Mouse (Mus musculus) ovary, postnatal 14 days (tissue): ENCODE results near the gene Zmat1.
"Not testable (repeated sequence)": the region's sequence is repeated elsewhere in the genome, so short reads cannot be mapped to it uniquely, and the experiment has no call there.

Experiments used
- DNase-seq: peaks from one replicate; pipeline ENCODE4 v3.0.0; 2022; ENCODE audit warnings: low spot score

The Zmat1 gene

DNA sequence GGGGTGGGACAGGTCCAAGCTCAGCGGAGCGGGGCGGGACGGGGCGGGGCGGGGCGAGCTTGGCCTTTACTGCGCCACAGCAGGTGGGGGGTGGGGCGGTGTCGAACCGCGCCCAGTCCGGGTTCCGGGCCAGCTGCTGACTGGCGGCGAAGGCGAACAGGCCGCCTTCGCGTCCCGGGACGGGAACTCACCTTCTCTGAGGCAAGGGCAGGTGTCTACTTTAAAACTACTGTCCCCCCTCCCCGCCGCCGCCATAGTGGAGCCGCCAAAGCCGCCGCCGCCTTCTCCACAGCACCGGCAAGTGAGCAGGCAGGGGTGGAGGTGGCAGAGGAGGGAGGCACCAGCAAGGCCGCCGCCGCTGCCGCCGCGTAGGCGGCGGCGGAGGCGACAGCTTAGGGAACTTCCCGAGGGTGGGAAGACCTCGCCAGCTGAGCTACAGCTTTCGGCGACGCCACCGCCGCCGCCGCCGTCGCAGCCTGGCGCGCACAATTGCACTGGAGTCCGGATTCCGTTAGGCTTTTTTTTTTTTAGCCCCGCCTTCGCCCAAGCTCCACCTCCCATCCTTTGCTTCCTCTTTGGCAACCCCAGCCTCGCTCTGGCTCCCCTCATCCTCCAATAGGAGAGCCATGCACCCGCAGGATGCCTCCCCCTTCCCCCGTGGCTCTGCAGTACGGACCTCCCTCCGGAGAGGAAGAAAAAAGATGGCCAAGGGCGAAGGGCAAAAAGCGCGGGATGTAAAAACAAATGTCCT is at the start of gene Zmat1:
Gene Zmat1, minus strand, starts transcription at position 490 of the 751 bp plus-strand sequence.
- peak; percentile 63 for DNase-seq

DNA sequence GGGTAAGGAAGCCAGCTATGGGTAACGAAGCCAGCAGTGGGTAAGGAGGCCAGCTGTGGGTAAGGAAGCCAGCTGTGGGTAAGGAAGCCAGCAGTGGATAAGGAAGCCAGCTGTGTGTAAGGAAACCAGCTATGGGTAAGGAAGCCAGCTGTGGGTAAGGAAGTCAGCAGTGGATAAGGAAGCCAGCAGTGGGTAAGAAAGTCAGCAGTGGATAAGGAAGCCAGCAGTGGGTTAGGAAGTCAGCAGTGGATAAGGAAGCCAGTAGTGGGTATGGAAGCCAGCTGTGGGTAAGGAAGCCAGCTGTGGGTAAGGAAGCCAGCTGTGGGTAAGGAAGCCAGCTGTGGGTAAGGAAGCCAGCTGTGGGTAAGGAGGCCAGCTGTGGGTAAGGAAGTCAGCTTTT is 44.9 kb upstream of the Zmat1 start:
- DNase-seq = not testable (repeated sequence)

DNA sequence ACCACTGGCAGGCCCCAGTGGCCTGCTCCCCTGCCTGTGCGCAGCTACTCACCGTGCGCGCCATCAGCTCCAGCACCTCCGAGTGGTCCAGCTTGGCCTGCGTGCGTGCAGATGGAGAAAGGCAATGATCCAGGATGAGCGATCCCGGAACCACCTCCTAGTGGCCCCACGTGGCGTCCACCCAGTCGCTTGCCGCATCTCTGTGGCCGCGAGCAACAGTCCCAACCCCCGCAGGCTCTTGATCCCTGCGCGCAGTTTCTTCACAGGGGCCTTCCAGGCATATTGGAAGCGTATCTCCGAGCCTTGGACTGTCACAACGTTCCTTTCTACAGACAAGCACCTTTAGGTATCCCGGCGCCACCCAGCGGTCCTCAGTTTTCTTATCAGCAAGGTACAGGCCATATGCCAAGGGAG is 27.0 kb upstream of the Zmat1 start:
- no peak for DNase-seq

DNA sequence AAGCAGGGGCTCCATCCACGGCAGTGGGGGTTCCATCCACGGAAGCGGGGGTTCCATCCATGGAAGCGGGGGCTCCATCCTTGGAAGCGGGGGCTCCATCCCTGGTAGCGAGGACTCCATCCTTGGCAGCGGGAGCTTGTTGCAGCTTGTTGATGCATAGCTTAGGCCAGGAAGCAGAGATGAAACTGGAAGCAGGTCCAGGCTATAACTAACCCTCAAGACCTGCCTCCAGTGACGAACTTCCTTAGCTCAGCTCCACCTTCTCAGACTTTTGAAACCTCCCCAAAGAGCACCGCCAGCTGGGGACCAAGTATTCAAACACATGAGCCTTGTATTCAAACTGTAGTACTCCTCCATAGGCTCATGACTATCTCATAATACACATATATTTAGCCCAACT is 16.1 kb upstream of the Zmat1 start:
- DNase-seq = no peak

DNA sequence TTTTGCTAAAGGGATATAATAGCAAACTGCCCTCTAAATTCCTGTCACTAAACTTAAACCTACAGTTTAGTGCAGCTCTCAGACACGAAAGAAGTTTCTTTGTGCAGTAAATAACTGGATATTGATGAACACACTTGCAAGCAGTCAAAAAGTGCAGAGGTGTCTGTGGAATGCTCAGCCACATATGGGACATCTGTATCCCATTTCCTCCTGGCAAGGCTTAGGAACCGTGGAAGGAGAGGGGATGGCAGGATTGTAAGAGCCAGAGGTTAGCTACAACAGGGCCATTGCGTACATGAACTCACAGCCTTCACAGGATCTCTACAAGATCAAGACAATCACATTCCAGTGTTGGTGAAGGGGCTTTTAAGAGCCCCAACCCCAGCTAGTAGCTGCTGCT is 2.4 kb upstream of the Zmat1 start:
- DNase-seq = no peak

DNA sequence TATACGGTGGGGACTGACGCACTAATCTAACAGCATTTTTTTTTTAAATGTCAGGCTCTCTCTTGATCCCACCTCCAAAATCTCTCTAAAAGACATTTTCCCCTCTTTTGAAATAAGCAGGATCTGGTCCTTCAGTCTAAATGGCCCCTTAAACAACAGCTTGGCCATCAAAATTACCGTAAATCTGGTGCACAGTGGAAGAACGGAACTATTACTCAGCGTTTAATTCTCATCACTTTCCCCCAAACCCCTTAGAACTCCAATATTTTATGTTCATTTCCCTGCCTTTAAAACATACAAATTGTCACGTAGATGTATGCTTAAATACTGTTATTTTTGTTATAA is 434 bp upstream of the Zmat1 start:
- DNase-seq = no peak

DNA sequence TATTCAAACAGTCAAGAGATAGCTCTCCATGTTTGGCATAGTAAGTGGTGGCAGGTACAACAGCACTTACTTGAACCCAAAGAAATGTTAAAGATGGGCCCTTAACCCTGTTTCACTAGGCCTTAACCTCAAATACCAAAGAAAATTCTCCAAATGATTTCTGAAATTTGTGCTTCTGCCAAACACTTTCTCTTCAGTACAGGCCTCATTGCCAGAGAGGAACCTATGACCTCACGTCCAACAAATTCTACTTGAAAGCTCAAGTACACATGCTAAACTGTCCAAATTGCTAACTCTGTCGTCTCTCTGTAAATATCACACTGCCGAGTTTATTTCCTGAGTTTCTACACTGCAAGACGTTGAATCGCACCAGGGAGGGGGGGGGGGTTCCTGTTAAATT is 988 bp downstream of the Zmat1 start:
- no peak for DNase-seq

DNA sequence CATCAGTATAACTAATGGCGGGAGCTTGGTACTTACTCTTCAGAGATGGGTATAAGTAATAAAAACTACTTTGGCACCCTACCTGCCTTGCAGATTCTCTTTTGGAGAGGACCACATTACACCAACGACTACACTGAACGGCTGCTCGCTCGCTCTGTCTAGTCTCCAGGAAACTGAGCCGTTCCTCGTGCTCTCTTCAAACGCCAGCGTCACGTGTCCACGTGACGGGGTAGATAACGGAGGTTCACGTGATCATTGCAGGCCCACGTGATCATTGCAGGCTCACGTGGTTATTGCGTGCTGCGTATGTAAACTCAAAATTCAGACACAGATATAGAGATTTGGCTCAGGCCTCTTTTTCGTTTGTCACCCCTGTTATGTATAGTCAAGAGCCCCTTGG is 44.5 kb downstream of the Zmat1 start, which contains the start of gene Nxf2:
Gene Nxf2, minus strand, starts transcription at position 209 of the 400 bp plus-strand sequence.
- no peak for DNase-seq

DNA sequence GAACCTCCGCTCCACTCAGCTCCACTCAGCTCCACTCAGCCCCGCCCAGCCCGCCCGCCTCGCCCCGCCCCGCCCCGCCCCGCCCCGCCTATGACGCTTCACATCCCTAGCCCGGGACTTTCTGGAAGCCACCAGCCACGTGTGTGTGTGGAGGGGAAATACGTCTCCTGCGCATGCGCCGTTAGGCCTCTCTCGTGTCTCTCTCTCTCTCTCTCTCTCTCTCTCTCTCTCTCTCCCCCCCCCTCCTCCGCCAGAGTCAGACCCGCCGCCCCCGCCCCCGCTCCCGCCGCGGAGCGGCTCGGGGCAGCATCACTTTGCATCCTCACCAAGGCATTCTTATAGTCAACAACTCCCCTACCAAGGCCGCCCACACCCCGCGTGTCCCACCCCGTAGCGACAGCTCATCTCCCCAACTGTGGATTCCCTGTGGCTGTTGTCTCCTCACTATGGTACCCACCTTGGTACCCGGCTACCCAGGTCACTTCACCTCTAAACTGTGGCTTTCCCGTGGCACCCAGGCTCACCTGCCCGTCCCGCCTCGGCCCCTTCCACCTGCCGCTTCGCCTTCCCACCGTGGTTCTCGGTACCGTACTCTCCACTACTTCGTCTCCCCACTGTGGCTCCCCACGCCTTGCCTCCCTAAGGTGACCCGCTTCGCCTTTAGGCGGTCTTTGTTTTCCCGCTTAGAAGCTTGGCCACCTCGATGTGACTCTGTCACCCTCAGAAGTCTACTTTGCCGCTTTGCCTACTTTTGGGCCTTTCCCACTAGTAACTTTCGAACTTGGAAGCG is 45.5 kb downstream of the Zmat1 start:
- peak; percentile 2 for DNase-seq

DNA sequence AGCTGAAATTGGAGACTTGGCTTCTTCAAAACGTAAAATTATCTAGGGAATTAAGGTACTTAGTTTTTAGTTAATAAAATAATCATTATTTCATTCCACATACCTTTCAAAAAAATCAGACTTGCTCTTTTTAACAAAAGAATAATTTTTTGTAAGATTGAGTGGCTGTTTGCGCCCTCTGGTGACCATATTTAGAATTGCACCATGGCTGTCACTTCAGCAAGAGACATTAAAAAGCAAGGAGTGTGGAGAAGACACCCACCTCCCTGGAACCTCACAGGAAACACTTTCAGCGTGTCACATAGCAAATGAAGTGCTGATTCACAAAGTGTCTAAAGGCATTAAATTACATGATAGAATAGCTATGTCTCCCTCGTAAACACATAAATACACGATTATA is 78.6 kb downstream of the Zmat1 start:
- DNase-seq = peak; percentile 24

DNA sequence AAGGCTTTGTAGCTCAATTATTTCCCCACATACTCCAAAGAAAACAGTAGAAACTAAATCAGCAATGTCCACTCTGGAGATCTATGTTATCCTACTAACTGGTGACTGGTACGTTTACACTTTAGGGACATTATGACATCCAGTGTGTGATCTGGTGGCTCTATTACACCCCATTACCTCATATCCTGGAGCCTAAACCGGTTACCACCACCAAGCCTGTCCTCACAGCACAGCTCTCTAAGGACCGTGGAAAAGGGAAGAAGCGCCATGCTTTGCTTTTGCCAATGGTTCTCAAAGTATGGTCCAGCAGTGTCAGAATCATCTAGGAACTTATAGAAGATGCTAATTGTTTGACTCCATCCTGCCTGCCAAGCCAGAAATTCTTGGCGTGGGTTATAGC is 79.1 kb downstream of the Zmat1 start:
- no peak for DNase-seq

DNA sequence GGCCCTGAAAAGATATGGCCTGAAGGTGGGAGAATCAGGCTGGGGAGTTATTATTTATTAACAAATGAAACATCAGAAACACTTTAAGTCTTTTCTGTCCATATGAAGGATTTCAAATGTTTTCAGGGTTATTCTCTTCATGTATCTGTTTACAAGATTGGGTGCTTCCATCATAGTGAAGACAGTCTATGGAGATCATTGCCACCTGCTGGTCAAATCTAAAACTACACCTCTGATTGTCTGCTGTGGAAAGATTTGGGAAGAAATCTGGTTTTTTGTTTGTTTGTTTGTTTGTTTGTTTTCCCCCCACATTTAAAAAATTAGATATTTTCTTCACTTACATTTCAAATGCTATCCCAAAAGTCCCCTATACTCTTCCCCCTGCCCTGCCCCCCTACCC is 84.0 kb downstream of the Zmat1 start:
- DNase-seq = peak; percentile 25

DNA sequence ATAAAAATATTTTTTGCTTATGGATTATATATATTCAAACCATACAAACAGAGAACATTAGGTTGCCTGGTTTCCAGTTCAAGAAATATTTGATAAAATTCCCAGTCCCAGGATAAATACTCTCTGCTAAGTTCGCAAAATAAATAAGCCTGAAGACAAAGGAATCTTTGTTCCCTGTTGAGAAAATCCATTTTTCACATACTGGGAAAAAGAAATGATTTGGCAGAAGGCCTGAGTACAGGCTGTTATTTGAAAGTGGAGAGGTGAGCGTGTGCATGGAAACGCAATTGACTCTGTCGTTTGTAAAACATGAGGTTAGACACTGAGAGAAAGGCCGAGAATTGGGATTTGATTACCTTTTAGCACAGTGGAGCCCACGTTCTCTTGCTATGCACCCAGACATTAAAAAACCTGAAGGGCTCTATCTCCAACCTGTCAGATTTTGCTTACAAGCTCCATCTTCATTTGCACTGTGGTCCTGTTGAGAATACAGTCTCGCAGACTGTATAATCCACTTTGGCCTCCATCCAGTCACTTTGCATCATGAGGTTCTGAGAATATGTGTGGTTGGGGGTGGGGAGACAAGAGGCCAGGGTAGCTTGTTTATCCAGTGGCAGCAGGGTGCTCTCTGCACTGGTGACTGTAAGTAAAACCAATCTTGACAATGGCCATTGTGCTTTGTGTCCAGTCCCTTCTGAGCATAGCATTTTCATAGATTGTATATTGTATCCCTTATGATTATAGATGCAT is 85.2 kb downstream of the Zmat1 start:
- no peak for DNase-seq
